Mouse (Mus musculus): ENCODE results near the gene Taf6.

- no peak for TF ChIP-seq EP300 (IDR thresholded peaks at IDR 0.05; ENCODE audit: low read depth)
- no peak for TF ChIP-seq CTCF (IDR thresholded peaks at IDR 0.05; ENCODE audit: low read depth)
Measured at GRCm38 (mm10) chr5:138160224-138160762, 27.0 kb downstream of the Taf6 start.

All from liver, embryonic 14.5 days (tissue).